Mouse (Mus musculus): Measurements from ENCODE around the gene Rgs6.

- TF ChIP-seq CTCF (IDR thresholded peaks at IDR 0.05; ENCODE audit: extremely low read depth, insufficient read depth, insufficient read length, insufficient replicate concordance), result no peak
- no peak for TF ChIP-seq POLR2A (IDR thresholded peaks at IDR 0.05; ENCODE audit: low read depth, low read length)
Observed at GRCm38 (mm10) chr12:83083427-83083826, 495.3 kb downstream of the Rgs6 start.

All from spleen, adult 2 months (tissue).